Mouse (Mus musculus) liver, embryonic 15.5 days (tissue): ENCODE data around the gene Actn3. TPM values are rescaled to one million over a fixed set of nuclear protein-coding genes. Genes with fewer than 3 reads are reported as not detected.
A peak's percentile ranks its signal among the peaks of the same experiment; 100 is the strongest.

Source experiments
- ATAC-seq: fragments of 200-750 bp; cut with Nextera tagmentation; 2 replicates; pipeline ENCODE4 v1.8.0; 2017; ENCODE audit warnings: moderate number of reproducible peaks, mild to moderate bottlenecking, moderate library complexity; ENCODE audit not compliant: insufficient read depth
- H3K27ac ChIP-seq: fragments of 300-500 bp; sonication (generic); replicated peaks from 2 replicates; pipeline ENCODE4 v1.5.1; 2015; ENCODE audit warnings: mild to moderate bottlenecking, inconsistent platforms
- H3K27me3 ChIP-seq: fragments of 300-500 bp; sonication (generic); 2 replicates; pipeline ENCODE4 v1.6.1; 2015; ENCODE audit warnings: mild to moderate bottlenecking, inconsistent platforms
- H3K36me3 ChIP-seq: fragments of 300-500 bp; sonication (generic); replicated peaks from 2 replicates; pipeline ENCODE4 v1.6.1; 2015; ENCODE audit warnings: moderate library complexity, mild to moderate bottlenecking, inconsistent platforms
- H3K4me1 ChIP-seq: fragments of 300-500 bp; sonication (generic); replicated peaks from 2 replicates; pipeline ENCODE4 v1.6.1; 2015; ENCODE audit warnings: inconsistent platforms
- H3K4me2 ChIP-seq: fragments of 300-500 bp; sonication (generic); 2 replicates; pipeline ENCODE4 v1.6.1; 2015; ENCODE audit warnings: moderate library complexity, mild to moderate bottlenecking, inconsistent platforms
- H3K4me3 ChIP-seq: fragments of 300-500 bp; sonication (generic); replicated peaks from 2 replicates; pipeline ENCODE4 v1.5.1; 2015; ENCODE audit warnings: mild to moderate bottlenecking, inconsistent platforms
- H3K9ac ChIP-seq: fragments of 300-500 bp; sonication (generic); 2 replicates; pipeline ENCODE4 v1.6.1; 2015; ENCODE audit warnings: moderate library complexity, mild to moderate bottlenecking, inconsistent platforms
- H3K9me3 ChIP-seq: fragments of 300-500 bp; sonication (generic); replicated peaks from 2 replicates; pipeline ENCODE4 v1.6.1; 2016; ENCODE audit warnings: inconsistent platforms
- WGBS: fragments of 180-500 bp; shearing (Covaris S2); methylation state at CpG from one replicate; pipeline ENCODE4 v1.1.7; 2015; ENCODE audit warnings: mixed read lengths; ENCODE audit not compliant: insufficient replicate concordance; 5-methylcytosine and 5-hydroxymethylcytosine counted together
- polyA plus RNA-seq: library from polyadenylated mRNA; unstranded; fragments of >200 nt; fragmentation: Nextera tagmentation; extraction: Ambion mirVana; gene quantifications from 2 replicates; pipeline ENCODE4 v1.2.1, GENCODE M21; 2015

The Actn3 gene
- polyA plus RNA-seq, result 0.85 and 1.2 TPM in 2 replicates

GRCm38 (mm10) chr19:4877785-4878184 is at the start of gene Actn3:
TSS of gene Actn3 (minus strand) at chr19:4877909.
- Histone ChIP-seq H3K9ac (peak within 1 kb of the TSS; percentile 92), H3K4me1 (peaks cover 56% of the 10 kb centered on the region)
- ATAC-seq, result no peak

DNA sequence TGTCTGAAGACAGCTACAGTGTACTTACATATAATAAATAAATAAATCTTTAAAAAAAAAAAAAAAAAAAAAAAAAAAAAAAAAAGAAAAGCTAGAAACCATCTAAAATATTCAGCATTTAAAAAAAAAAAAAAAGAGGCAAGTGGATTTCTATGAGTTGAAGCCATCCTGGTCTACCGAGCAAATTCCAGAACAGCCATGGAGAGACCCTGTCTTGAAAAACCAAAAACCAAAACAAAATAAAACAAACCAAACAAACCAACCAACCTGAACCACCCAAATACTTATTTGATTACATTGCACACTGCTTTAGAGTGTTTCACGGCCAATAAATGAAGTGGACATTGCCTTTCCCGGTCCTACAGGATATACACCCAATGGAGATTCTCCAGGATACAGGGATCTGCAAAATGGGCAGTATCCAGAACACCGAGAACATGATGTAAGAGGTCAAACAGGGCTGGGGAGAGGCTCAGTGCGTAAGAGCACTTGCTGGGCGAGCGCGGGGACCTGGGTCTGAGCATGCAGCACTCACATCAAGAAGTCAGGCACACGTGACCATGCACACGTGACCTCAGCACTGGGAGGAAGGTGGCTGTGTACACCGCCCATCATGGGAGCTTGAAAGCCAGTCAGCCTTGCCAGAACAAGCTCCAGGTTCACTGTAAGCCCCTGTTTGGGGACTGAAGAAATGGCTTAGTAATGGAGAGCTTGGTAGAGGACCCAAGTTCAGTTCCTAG is 47.6 kb upstream of the Actn3 start:
- peaks cover 56% of the 10 kb centered on the region for H3K36me3 ChIP-seq
- no peak overlapping the region for H3K4me2 ChIP-seq
- H3K27ac ChIP-seq, result no peak overlapping the region
- peaks cover 27% of the 10 kb centered on the region for H3K4me1 ChIP-seq
- 87% methylated on average over 11 of the region's 11 CpGs for WGBS
- no peaks in the 10 kb centered on the region for H3K27me3 ChIP-seq
- ATAC-seq, result no peak
- H3K9ac ChIP-seq, result no peak overlapping the region
- no peak overlapping the region for H3K4me3 ChIP-seq
- no peaks in the 10 kb centered on the region for H3K9me3 ChIP-seq

More at GRCm38 (mm10) chr19:4877785-4878184, at the start of gene Actn3:
- peaks cover 39% of the 10 kb centered on the region for H3K27me3 ChIP-seq
- H3K4me2 ChIP-seq, result peak within 1 kb of the TSS; percentile 95
- H3K27ac ChIP-seq, result peak within 1 kb of the TSS; percentile 88
- peaks cover 27% of the 10 kb centered on the region for H3K36me3 ChIP-seq
- 8% methylated on average over 17 of the region's 17 CpGs for WGBS
- H3K4me3 ChIP-seq, result peak within 1 kb of the TSS; percentile 87
- H3K9me3 ChIP-seq, result no peaks in the 10 kb centered on the region

DNA sequence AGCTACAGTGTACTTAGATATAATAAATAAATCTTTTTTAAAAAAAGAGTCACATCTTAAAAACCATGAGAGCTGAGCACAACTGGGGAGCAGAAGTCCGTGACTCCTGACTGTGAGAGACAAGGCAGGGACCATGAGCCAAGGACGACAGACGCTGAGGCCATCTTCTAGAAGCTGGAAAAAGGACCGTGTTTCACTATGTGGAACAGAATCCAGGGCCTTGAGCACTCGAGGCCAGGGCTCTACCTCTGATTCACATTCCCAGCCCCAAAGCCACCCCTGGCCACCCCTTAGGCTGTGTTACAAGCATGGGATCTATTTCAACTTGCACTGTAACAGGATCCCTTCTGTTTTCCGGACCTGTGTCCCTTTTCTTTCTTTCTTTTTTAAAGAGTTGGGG is 41.9 kb upstream of the Actn3 start:
- no peak overlapping the region for H3K4me2 ChIP-seq
- H3K9ac ChIP-seq, result no peak overlapping the region
- no peaks in the 10 kb centered on the region for H3K9me3 ChIP-seq
- no peak overlapping the region for H3K27ac ChIP-seq
- ATAC-seq, result no peak
- 74% methylated on average over 6 of the region's 6 CpGs for WGBS
- no peaks in the 10 kb centered on the region for H3K27me3 ChIP-seq
- peaks cover 95% of the 10 kb centered on the region for H3K36me3 ChIP-seq
- H3K4me3 ChIP-seq, result no peak overlapping the region
- H3K4me1 ChIP-seq, result no peaks in the 10 kb centered on the region

DNA sequence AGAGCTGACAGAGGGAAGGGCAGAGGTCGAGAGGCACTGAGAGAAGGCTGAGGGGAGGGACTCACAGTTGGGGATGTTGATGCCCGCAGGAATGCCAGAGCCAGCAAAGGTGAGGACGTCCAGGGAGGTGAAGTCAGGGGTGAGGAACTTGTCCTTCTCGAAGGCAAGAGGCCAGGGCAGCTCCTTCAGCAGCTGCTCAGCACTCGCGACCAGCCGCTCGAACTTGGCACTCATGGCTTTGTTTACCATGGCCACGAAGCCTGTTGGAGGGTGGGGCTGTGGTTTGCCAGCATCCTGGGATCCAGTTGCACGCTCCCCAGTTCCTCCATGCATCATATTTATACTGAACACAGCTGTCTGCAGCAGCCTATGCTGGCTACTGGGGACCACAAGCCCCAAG is 39.1 kb upstream of the Actn3 start:
- no peak for ATAC-seq
- 79% methylated on average over 10 of the region's 10 CpGs for WGBS
- H3K4me2 ChIP-seq, result no peak overlapping the region
- H3K4me1 ChIP-seq, result peaks cover 7% of the 10 kb centered on the region
- no peaks in the 10 kb centered on the region for H3K9me3 ChIP-seq
- no peak overlapping the region for H3K9ac ChIP-seq
- no peak overlapping the region for H3K4me3 ChIP-seq
- no peak overlapping the region for H3K27ac ChIP-seq
- H3K36me3 ChIP-seq, result peaks cover 93% of the 10 kb centered on the region
- H3K27me3 ChIP-seq, result no peaks in the 10 kb centered on the region

DNA sequence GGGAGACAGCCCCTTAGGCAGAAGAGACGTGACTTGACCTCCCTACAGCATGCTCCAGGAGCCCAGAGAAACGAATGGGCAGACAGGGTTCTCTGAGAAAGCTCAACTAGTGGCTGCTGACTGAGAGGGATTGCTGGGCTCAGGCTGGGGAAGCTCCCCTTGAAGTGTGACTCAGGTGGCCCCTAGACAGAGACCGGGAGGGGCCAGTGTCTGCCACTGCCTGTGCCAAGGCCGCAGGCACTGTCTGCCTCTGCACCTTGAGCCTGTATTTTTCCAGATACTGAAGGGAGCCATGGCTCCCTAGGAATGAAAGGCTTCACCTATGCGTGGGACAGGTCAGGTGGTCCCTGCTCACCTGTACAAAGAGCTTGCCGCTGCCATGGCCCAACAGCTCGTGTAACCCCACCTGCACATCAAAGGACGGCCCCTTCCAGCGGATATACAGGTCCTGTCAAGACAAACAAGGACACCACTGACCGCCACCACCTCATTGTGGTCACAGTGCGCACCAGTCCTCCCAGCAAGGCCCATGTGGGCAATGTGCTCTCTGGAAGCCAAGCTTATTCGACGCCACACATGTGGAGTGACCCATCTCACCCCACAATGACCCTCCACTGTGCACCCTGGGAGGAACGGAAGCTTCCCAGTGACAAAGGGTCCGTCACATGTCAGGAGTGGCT is 38.4 kb upstream of the Actn3 start:
- Histone ChIP-seq H3K4me2 (no peak overlapping the region), H3K9me3 (no peaks in the 10 kb centered on the region), H3K4me1 (peaks cover 7% of the 10 kb centered on the region), H3K4me3 (no peak overlapping the region), H3K27ac (no peak overlapping the region), H3K36me3 (peaks cover 93% of the 10 kb centered on the region), H3K9ac (no peak overlapping the region), H3K27me3 (no peaks in the 10 kb centered on the region)
- ATAC-seq, result no peak
- 80% methylated on average over 15 of the region's 15 CpGs for WGBS

GRCm38 (mm10) chr19:4909376-4909775 is 31.7 kb upstream of the Actn3 start:
- no peak overlapping the region for H3K27ac ChIP-seq
- no peak overlapping the region for H3K4me2 ChIP-seq
- ATAC-seq, result no peak
- H3K4me1 ChIP-seq, result peaks cover 20% of the 10 kb centered on the region
- WGBS, result 77% methylated on average over 7 of the region's 7 CpGs
- H3K9me3 ChIP-seq, result no peaks in the 10 kb centered on the region
- H3K27me3 ChIP-seq, result no peaks in the 10 kb centered on the region
- H3K36me3 ChIP-seq, result peaks cover 53% of the 10 kb centered on the region
- no peak overlapping the region for H3K4me3 ChIP-seq
- H3K9ac ChIP-seq, result no peak overlapping the region

GRCm38 (mm10) chr19:4908107-4908506 is 30.4 kb upstream of the Actn3 start:
- WGBS, result 67% methylated on average over 4 of the region's 4 CpGs
- ATAC-seq, result no peak
- H3K27me3 ChIP-seq, result no peaks in the 10 kb centered on the region
- peaks cover 20% of the 10 kb centered on the region for H3K4me1 ChIP-seq
- H3K4me3 ChIP-seq, result no peak overlapping the region
- H3K27ac ChIP-seq, result no peak overlapping the region
- no peak overlapping the region for H3K4me2 ChIP-seq
- H3K9ac ChIP-seq, result no peak overlapping the region
- H3K9me3 ChIP-seq, result no peaks in the 10 kb centered on the region
- peaks cover 41% of the 10 kb centered on the region for H3K36me3 ChIP-seq

DNA sequence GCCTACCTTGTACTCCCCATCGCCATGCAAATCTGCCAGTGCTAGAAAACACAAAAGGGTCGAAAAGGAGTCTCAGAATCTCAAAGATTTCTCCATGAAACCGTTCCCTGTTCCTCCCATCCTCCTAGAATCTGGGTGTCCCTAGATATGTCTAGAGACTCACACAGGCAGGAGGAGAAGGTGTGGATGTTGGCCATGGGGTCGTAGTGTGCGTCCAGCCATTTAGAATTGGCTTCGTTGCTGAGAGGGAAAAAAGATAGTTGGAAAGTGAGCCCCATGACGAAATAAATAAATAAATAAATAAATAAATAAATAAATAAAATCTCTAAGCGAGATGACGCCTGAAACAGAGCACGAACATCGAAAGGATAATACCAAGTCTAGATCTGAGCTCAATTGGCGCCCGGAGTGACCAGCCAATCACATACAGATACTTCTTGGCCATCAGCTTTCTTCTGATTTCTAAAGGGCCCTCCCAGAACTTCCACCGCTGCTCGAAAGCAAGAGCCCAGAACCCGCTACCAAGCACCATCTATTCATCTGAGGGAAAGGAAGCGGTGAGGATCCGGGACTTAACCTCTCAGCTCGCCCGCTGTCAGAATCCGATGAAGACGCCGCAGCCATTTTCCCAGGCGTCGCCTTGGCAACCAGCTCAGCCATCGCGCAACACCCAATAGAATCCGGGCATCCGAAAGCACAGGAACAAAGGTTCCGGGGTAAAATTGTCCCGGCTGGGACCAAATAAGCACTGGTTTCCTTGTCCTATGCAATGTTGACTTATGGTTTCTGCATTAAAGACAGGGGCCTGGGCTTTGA is 28.5 kb upstream of the Actn3 start, which contains the start of gene Bbs1:
Gene Bbs1, minus strand, starts transcription at position 650 of the 816 bp plus-strand sequence.
- Histone ChIP-seq H3K4me3 (peak within 1 kb of the TSS; percentile 76), H3K4me1 (peaks cover 13% of the 10 kb centered on the region), H3K36me3 (peaks cover 26% of the 10 kb centered on the region), H3K27ac (no peak within 1 kb of the TSS), H3K4me2 (peak within 1 kb of the TSS; percentile 87), H3K27me3 (no peaks in the 10 kb centered on the region), H3K9ac (peak within 1 kb of the TSS; percentile 61), H3K9me3 (no peaks in the 10 kb centered on the region)
- WGBS, result 8% methylated on average over 31 of the region's 31 CpGs
- ATAC-seq, result peak; percentile 41; the same call in 1 of the 2 replicates

- no peaks in the 10 kb centered on the region for H3K36me3 ChIP-seq
- H3K4me1 ChIP-seq, result no peaks in the 10 kb centered on the region
- no peak overlapping the region for H3K4me3 ChIP-seq
- H3K9ac ChIP-seq, result no peak overlapping the region
- no peak overlapping the region for H3K27ac ChIP-seq
- WGBS, result 48% methylated on average over 3 of the region's 3 CpGs
- no peaks in the 10 kb centered on the region for H3K27me3 ChIP-seq
- no peaks in the 10 kb centered on the region for H3K9me3 ChIP-seq
- ATAC-seq, result no peak
- H3K4me2 ChIP-seq, result no peak overlapping the region
These were observed 22.2 kb upstream of the Actn3 start for GRCm38 (mm10) chr19:4899888-4900287.

DNA sequence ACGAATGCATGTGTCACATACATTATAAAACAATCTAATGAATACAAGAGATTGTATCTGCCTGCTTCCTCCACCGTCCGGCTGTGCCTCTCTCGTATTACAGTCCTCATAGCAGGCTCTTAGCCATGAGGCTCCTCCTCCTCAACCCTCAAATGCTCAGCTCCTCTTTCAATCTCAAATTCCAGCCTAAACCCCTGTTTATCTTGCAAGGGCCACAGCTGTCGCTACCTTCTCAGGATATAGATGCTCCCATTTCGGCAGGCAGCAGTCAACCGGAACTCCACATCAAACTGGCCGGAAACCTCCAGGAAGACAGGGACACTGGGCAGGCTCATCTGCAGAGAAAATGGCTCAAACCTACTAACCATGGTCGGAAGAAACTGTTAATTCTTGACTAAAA is 21.3 kb upstream of the Actn3 start:
- Histone ChIP-seq H3K27ac (no peak overlapping the region), H3K36me3 (no peaks in the 10 kb centered on the region), H3K27me3 (no peaks in the 10 kb centered on the region), H3K9ac (no peak overlapping the region), H3K4me1 (no peaks in the 10 kb centered on the region), H3K4me2 (no peak overlapping the region), H3K9me3 (no peaks in the 10 kb centered on the region), H3K4me3 (no peak overlapping the region)
- 63% methylated on average over 9 of the region's 9 CpGs for WGBS
- ATAC-seq, result no peak
